Mouse (Mus musculus) small intestine, adult 10 weeks (tissue): ENCODE results near the gene Tchh. TPM values are rescaled to one million over a fixed set of nuclear protein-coding genes. Genes with fewer than 3 reads are reported as not detected.

Experiments
- polyA plus RNA-seq: library from polyadenylated mRNA; stranded (reverse); fragments of 350-450 nt; fragmentation: Illumina TruSeq; extraction: RNeasy Lipid Tissue Mini Kit (QIAGEN cat#74804); gene quantifications from one replicate; pipeline ENCODE4 v1.2.3, GENCODE M21; 2014; ENCODE audit warnings: low replicate concordance

Gene Tchh
- not detected for polyA plus RNA-seq

GRCm38 (mm10) chr3:93442030-93442429 lies at the start of gene Tchh:
Gene Tchh, plus strand, starts transcription at chr3:93442330.

GRCm38 (mm10) chr3:93393366-93393765 lies 48.8 kb upstream of the Tchh start, which contains the start of gene Rptn:
Gene Rptn, plus strand, starts transcription at chr3:93393699.

GRCm38 (mm10) chr3:93468561-93468960 lies 26.4 kb downstream of the Tchh start, which contains the start of gene Tchhl1:
Gene Tchhl1, plus strand, starts transcription at chr3:93468754.

Other genes starting within 250 kb of the Tchh start
- gene Flg2, start 245.1 kb upstream of the Tchh start, polyA plus RNA-seq: not detected
- not detected for gene Flg, start 168.8 kb upstream of the Tchh start, polyA plus RNA-seq
- gene Hrnr, start 122.6 kb upstream of the Tchh start, polyA plus RNA-seq: not detected
- gene Rptn, start 48.6 kb upstream of the Tchh start, polyA plus RNA-seq: not detected
- gene Tchhl1, start 26.4 kb downstream of the Tchh start, polyA plus RNA-seq: not detected
- gene S100a11, start 78.2 kb downstream of the Tchh start, polyA plus RNA-seq: 70.1 TPM
- 180 TPM for gene S100a10, start 112.8 kb downstream of the Tchh start, polyA plus RNA-seq
- not detected for gene Tdpoz2, start 210.4 kb downstream of the Tchh start, polyA plus RNA-seq
- gene Tdpoz1, start 234.0 kb downstream of the Tchh start, polyA plus RNA-seq: not detected